ENCODE assay signal across 29 mouse cellular contexts in the genomic region with DNA sequence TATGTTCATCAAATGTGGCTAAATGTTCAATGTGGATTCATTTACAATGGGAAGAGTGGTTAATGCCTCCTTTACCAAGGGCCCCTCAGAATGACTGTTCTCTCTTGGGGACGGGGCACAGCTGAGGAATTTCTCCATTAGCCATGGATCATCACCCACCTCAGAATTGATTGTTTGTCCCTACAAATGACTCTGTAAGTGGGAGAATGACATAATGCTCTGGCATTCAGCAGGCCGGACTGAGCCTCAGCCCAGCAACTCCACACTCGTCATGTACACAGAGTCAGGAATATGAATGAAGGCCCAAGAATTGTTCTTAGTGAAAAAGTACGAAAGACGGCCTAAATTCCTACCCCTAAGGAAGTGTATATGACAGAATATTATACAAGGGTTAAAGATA. TPM values are rescaled to one million over a fixed set of nuclear protein-coding genes. Genes with fewer than 3 reads are reported as not detected.
DNase-seq lines count a peak whose midpoint lies in the region; ATAC-seq lines count a peak whose summit lies in the region.
"Had no signal": no experiment of that assay in that cellular context is flagged by ENCODE, and none has a peak within 500 bp of the region (broad histone marks: within the 10 kb centered on the region; RNA-seq: fewer than 3 reads in every experiment).

No protein-coding gene starts in this region.

- H3K4me2 ChIP-seq in forebrain, embryonic 11.5 days (ENCODE audit: low read depth, low read length, severe bottlenecking): no peak overlapping the region
- H3K4me2 ChIP-seq in neural tube, embryonic 11.5 days (ENCODE audit: low read depth): no peak overlapping the region
- H3K4me2 ChIP-seq: intestine, embryonic 15.5 days; limb, embryonic 12.5 days; liver, embryonic 11.5 days; midbrain, embryonic 11.5 days; stomach, embryonic 15.5 days had no signal

- no peak overlapping the region for H3K9ac ChIP-seq in forebrain, embryonic 11.5 days (ENCODE audit: low read length)
- H3K9ac ChIP-seq in neural tube, embryonic 11.5 days (ENCODE audit: low read length): no peak overlapping the region
- H3K9ac ChIP-seq: intestine, embryonic 15.5 days; limb, embryonic 12.5 days; stomach, embryonic 15.5 days had no signal

- intact Hi-C loops in heart, postnatal 25 days (cut with DNase I): no loop called here

- 0 out of 2 replicates have a peak, but pooled peaks have one; percentile 30 for ATAC-seq in forebrain, embryonic 11.5 days (replicated peaks; ENCODE audit: low FRiP score)
- ATAC-seq in neural tube, embryonic 11.5 days (ENCODE audit: insufficient read depth, low FRiP score, low TSS enrichment): peak; percentile 78
- ATAC-seq: CD4-positive, CD25-positive, alpha-beta regulatory T cell, adult 4 months; intestine, embryonic 15.5 days had no signal

- no peak overlapping the region for H3K27ac ChIP-seq in forebrain, embryonic 11.5 days (ENCODE audit: low read depth, low read length)
- no peak overlapping the region for H3K27ac ChIP-seq in forebrain, embryonic 10.5 days
- no peak overlapping the region for H3K27ac ChIP-seq in neural tube, embryonic 11.5 days (ENCODE audit: low read depth, low read length)
- H3K27ac ChIP-seq: embryonic facial prominence, embryonic 10.5 days; heart, embryonic 10.5 days; intestine, embryonic 15.5 days; limb, embryonic 12.5 days; stomach, embryonic 15.5 days had no signal

- DNase-seq in forebrain, embryonic 11.5 days (ENCODE audit: low spot score): no peak
- DNase-seq in forebrain, embryonic 10.5 days (ENCODE audit: extremely low spot score, low spot score): no peak
- DNase-seq in neural tube, embryonic 11.5 days (ENCODE audit: low spot score): peak; percentile 38
- no peak for DNase-seq in neural tube, embryonic 10.5 days (ENCODE audit: extremely low spot score, low spot score)
- peak; percentile 18 for DNase-seq in embryo, embryonic 11 days
- DNase-seq in mesoderm, embryonic 11.5 days (ENCODE audit: low read depth, low spot score): peak; percentile 60
- no peak for DNase-seq in cerebellum, adult 8-10 months
- DNase-seq in heart, postnatal 25 days (ENCODE audit: low spot score): no peak
- DNase-seq: cerebellum, adult 11-12 months; cerebellum, postnatal 25 days; gastrocnemius, postnatal 10 days; kidney, adult 9 months; kidney, postnatal 36 days; lung, adult 18-20 months; lung, postnatal 10 days; thymus, adult 18-20 months; thymus, postnatal 36 days had no signal

- no peaks in the 10 kb centered on the region for H3K36me3 ChIP-seq in forebrain, embryonic 11.5 days (ENCODE audit: control insufficient read depth, insufficient read depth, low read length)
- no peaks in the 10 kb centered on the region for H3K36me3 ChIP-seq in forebrain, embryonic 10.5 days (replicated peaks)
- H3K36me3 ChIP-seq in neural tube, embryonic 11.5 days (ENCODE audit: control insufficient read depth, insufficient read depth, low read length): no peaks in the 10 kb centered on the region
- H3K36me3 ChIP-seq: embryonic facial prominence, embryonic 10.5 days; heart, embryonic 10.5 days; intestine, embryonic 15.5 days; limb, embryonic 12.5 days; stomach, embryonic 15.5 days had no signal

- no peak overlapping the region for H3K4me3 ChIP-seq in forebrain, embryonic 11.5 days (ENCODE audit: low read depth, low read length)
- H3K4me3 ChIP-seq in forebrain, embryonic 10.5 days: no peak overlapping the region
- no peak overlapping the region for H3K4me3 ChIP-seq in neural tube, embryonic 11.5 days (ENCODE audit: low read depth, low read length)
- H3K4me3 ChIP-seq: embryonic facial prominence, embryonic 10.5 days; heart, embryonic 10.5 days; intestine, embryonic 15.5 days; limb, embryonic 12.5 days; stomach, embryonic 15.5 days had no signal

- WGBS in forebrain, embryonic 11.5 days: 41% methylated on average over 5 of the region's 5 CpGs
- 53% methylated on average over 5 of the region's 5 CpGs for WGBS in forebrain, embryonic 10.5 days
- WGBS in neural tube, embryonic 11.5 days: 39% methylated on average over 5 of the region's 5 CpGs

- H3K4me1 ChIP-seq in forebrain, embryonic 11.5 days (replicated peaks; ENCODE audit: control insufficient read depth, insufficient read depth, low read length): no peaks in the 10 kb centered on the region
- H3K4me1 ChIP-seq in forebrain, embryonic 10.5 days: peaks cover 21% of the 10 kb centered on the region
- no peaks in the 10 kb centered on the region for H3K4me1 ChIP-seq in neural tube, embryonic 11.5 days (ENCODE audit: control insufficient read depth, insufficient read depth, low read length)
- H3K4me1 ChIP-seq: intestine, embryonic 15.5 days; limb, embryonic 12.5 days; stomach, embryonic 15.5 days had no signal

- no peaks in the 10 kb centered on the region for H3K9me3 ChIP-seq in forebrain, embryonic 11.5 days (ENCODE audit: control insufficient read depth, low read length)
- no peaks in the 10 kb centered on the region for H3K9me3 ChIP-seq in forebrain, embryonic 10.5 days
- H3K9me3 ChIP-seq in neural tube, embryonic 11.5 days (ENCODE audit: control insufficient read depth, low read length): no peaks in the 10 kb centered on the region
- H3K9me3 ChIP-seq: embryonic facial prominence, embryonic 10.5 days; heart, embryonic 10.5 days; intestine, embryonic 15.5 days; limb, embryonic 12.5 days; stomach, embryonic 15.5 days had no signal

- no peaks in the 10 kb centered on the region for H3K27me3 ChIP-seq in forebrain, embryonic 11.5 days (ENCODE audit: control insufficient read depth, insufficient read depth, low read length)
- no peaks in the 10 kb centered on the region for H3K27me3 ChIP-seq in forebrain, embryonic 10.5 days (ENCODE audit: poor library complexity, severe bottlenecking)
- H3K27me3 ChIP-seq in neural tube, embryonic 11.5 days (ENCODE audit: control insufficient read depth, insufficient read depth, low read length): no peaks in the 10 kb centered on the region
- H3K27me3 ChIP-seq: intestine, embryonic 15.5 days; limb, embryonic 12.5 days; stomach, embryonic 15.5 days had no signal

RNA-seq across cellular contexts. Expression of a gene that starts 25.4 kb away (rescaled TPM):
- polyA plus RNA-seq in forebrain, embryonic 11.5 days (2014; fragmentation: Nextera tagmentation; extraction: Ambion mirVana): 1.8 and 2.0 TPM in 2 replicates
- polyA plus RNA-seq in forebrain, embryonic 10.5 days (2016; fragmentation: Nextera tagmentation; extraction: Ambion mirVana): 0.53 and 0.95 TPM in 2 replicates
- polyA plus RNA-seq in neural tube, embryonic 11.5 days (2014; fragmentation: Nextera tagmentation; extraction: Ambion mirVana): 20.5 and 22.3 TPM in 2 replicates
- not detected for total RNA-seq in heart, postnatal 25 days (2021)
- total RNA-seq: gastrocnemius, postnatal 10 days; granulocyte monocyte progenitor cell, adult 5-6 weeks; hematopoietic stem cell, adult 5-6 weeks; monocyte, adult 5-6 weeks; neutrophil, adult 5-6 weeks had no signal
- polyA plus RNA-seq: CD4-positive, CD25-positive, alpha-beta regulatory T cell, adult 4 months; limb, embryonic 12.5 days had no signal

Comparison
In these comparisons a context has a peak if more than half of its experiments do, and no peak if none do; other contexts are left out.
1. DNase-seq: peak in neural tube, embryonic 11.5 days (single experiment), embryo, embryonic 11 days (single experiment) and mesoderm, embryonic 11.5 days (single experiment); none in forebrain, embryonic 11.5 days (single experiment), forebrain, embryonic 10.5 days (single experiment), neural tube, embryonic 10.5 days (single experiment), cerebellum, adult 8-10 months (single experiment) and heart, postnatal 25 days (single experiment).